In genomic region chr9:73070971-73071659, GRCm38 (mm10) we compare ENCODE assay signal across 12 mouse cellular contexts. TPM values are rescaled to one million over a fixed set of nuclear protein-coding genes. Genes with fewer than 3 reads are reported as not detected.
DNase-seq lines count a peak whose midpoint lies in the region; ATAC-seq lines count a peak whose summit lies in the region.
"Had no signal": no experiment of that assay in that cellular context is flagged by ENCODE, and none has a peak within 500 bp of the region (broad histone marks: within the 10 kb centered on the region; RNA-seq: fewer than 3 reads in every experiment).

No protein-coding gene starts in this region.

- intact Hi-C loops in heart, postnatal 25 days (cut with DNase I), result no loop called here

- peak; percentile 38 for DNase-seq in heart, adult 8-10 months (ENCODE audit: low spot score)
- no peak for DNase-seq in heart, postnatal 25 days (ENCODE audit: low spot score)
- peak; percentile 50 for DNase-seq in lung, postnatal 14 days
- no peak for DNase-seq in adrenal gland, postnatal 36 days
- DNase-seq in neural tube, embryonic 10.5 days (ENCODE audit: extremely low spot score, low spot score), result no peak
- DNase-seq: gastrocnemius, postnatal 25 days had no signal

- H3K36me3 ChIP-seq in forebrain, embryonic 13.5 days (ENCODE audit: poor library complexity, severe bottlenecking), result no peaks in the 10 kb centered on the region

- H3K4me1 ChIP-seq in forebrain, embryonic 13.5 days, result no peaks in the 10 kb centered on the region

- H3K4me3 ChIP-seq in forebrain, embryonic 13.5 days, result no peak overlapping the region
- H3K4me3 ChIP-seq: myocyte had no signal

- H3K27me3 ChIP-seq in forebrain, embryonic 13.5 days, result no peaks in the 10 kb centered on the region

- H3K9ac ChIP-seq in forebrain, embryonic 13.5 days, result no peak overlapping the region

- no peak overlapping the region for H3K4me2 ChIP-seq in forebrain, embryonic 13.5 days

- H3K27ac ChIP-seq in forebrain, embryonic 13.5 days, result no peak overlapping the region

- WGBS in forebrain, embryonic 13.5 days, result 82% methylated on average over 10 of the region's 10 CpGs

- peak; percentile 53 for ATAC-seq in CD4-positive, CD25-positive, alpha-beta regulatory T cell, adult 4 months
- peak; percentile 45 for ATAC-seq in common myeloid progenitor, adult 5-6 weeks (replicated peaks; ENCODE audit: low read depth, poor library complexity, severe bottlenecking)
- ATAC-seq in forebrain, embryonic 13.5 days, result no peak

- H3K9me3 ChIP-seq in forebrain, embryonic 13.5 days (replicated peaks), result no peaks in the 10 kb centered on the region

RNA-seq across cellular contexts. Expression of gene Rab27a, which starts 26.5 kb away (rescaled TPM):
- 1 to 10 TPM; 4.3 to 7.0 (median 5.1) TPM for total RNA-seq in heart, adult 8-10 months (2022)
- total RNA-seq in heart, postnatal 25 days (2021), result 1 to 10 TPM; 4.2 to 4.7 TPM
- polyA plus RNA-seq in CD4-positive, CD25-positive, alpha-beta regulatory T cell, adult 4 months (2017; shearing (Covaris generic)), result 10 to 100 TPM; 34.9 to 86.7 TPM
- 55.6 and 67.6 TPM in 2 replicates for total RNA-seq in common myeloid progenitor, adult 5-6 weeks (2017)
- total RNA-seq in adrenal gland, postnatal 36 days (2021), result 10 to 100 TPM; 23.2 to 35.5 TPM
- 0.96 and 1.2 TPM in 2 replicates for polyA plus RNA-seq in forebrain, embryonic 13.5 days (2015; fragmentation: Nextera tagmentation; extraction: Ambion mirVana)

RNA-seq across cellular contexts. Expression of gene Khdc3, which starts 30.5 kb away (rescaled TPM):
- not detected for total RNA-seq in heart, adult 8-10 months (2022)
- not detected for total RNA-seq in heart, postnatal 25 days (2021)
- polyA plus RNA-seq in CD4-positive, CD25-positive, alpha-beta regulatory T cell, adult 4 months (2017; shearing (Covaris generic)), result under 1 TPM in 1 of 2 experiments, not detected in 1; 0.44 TPM
- total RNA-seq in common myeloid progenitor, adult 5-6 weeks (2017), result not detected in 2 replicates
- total RNA-seq in adrenal gland, postnatal 36 days (2021), result under 1 TPM; 0.30 to 0.43 TPM
- polyA plus RNA-seq in forebrain, embryonic 13.5 days (2015; fragmentation: Nextera tagmentation; extraction: Ambion mirVana), result not detected in 2 replicates
- total RNA-seq: gastrocnemius, postnatal 25 days had no signal
- polyA plus RNA-seq: myocyte had no signal

RNA-seq across cellular contexts. Expression of gene Pigb, which starts 30.9 kb away (rescaled TPM):
- 1 to 10 TPM; 1.9 to 3.3 (median 2.6) TPM for total RNA-seq in heart, adult 8-10 months (2022)
- total RNA-seq in heart, postnatal 25 days (2021), result 1 to 10 TPM; 2.2 to 2.5 TPM
- polyA plus RNA-seq in CD4-positive, CD25-positive, alpha-beta regulatory T cell, adult 4 months (2017; shearing (Covaris generic)), result 10 to 100 TPM; 14.2 to 22.2 TPM
- total RNA-seq in common myeloid progenitor, adult 5-6 weeks (2017), result 15.6 and 17.4 TPM in 2 replicates
- 10 to 100 TPM; 12.2 to 15.5 TPM for total RNA-seq in adrenal gland, postnatal 36 days (2021)
- polyA plus RNA-seq in forebrain, embryonic 13.5 days (2015; fragmentation: Nextera tagmentation; extraction: Ambion mirVana), result 8.4 and 11.3 TPM in 2 replicates

RNA-seq across cellular contexts. Expression of gene Gm20509, which starts 31.2 kb away (rescaled TPM):
- not detected for total RNA-seq in heart, adult 8-10 months (2022)
- total RNA-seq in heart, postnatal 25 days (2021), result not detected
- polyA plus RNA-seq in CD4-positive, CD25-positive, alpha-beta regulatory T cell, adult 4 months (2017; shearing (Covaris generic)), result not detected
- not detected in 2 replicates for total RNA-seq in common myeloid progenitor, adult 5-6 weeks (2017)
- under 1 TPM in 1 of 2 experiments, not detected in 1; 0.40 TPM for total RNA-seq in adrenal gland, postnatal 36 days (2021)
- polyA plus RNA-seq in forebrain, embryonic 13.5 days (2015; fragmentation: Nextera tagmentation; extraction: Ambion mirVana), result not detected in 2 replicates
- total RNA-seq: gastrocnemius, postnatal 25 days; left cerebral cortex, postnatal 14 days had no signal
- polyA plus RNA-seq: cortical plate, adult 2 months; myocyte had no signal

RNA-seq across cellular contexts. Expression of gene Rsl24d1, which starts 42.1 kb away (rescaled TPM):
- total RNA-seq in heart, adult 8-10 months (2022), result 10 to 100 TPM; 47.4 to 55.9 (median 49.5) TPM
- 10 to 100 TPM; 52.2 to 55.6 TPM for total RNA-seq in heart, postnatal 25 days (2021)
- polyA plus RNA-seq in CD4-positive, CD25-positive, alpha-beta regulatory T cell, adult 4 months (2017; shearing (Covaris generic)), result 10 to 100 TPM; 78.8 to 89.1 TPM
- total RNA-seq in common myeloid progenitor, adult 5-6 weeks (2017), result 217 and 257 TPM in 2 replicates
- 10 to 100 TPM; 63.9 to 73.6 TPM for total RNA-seq in adrenal gland, postnatal 36 days (2021)
- polyA plus RNA-seq in forebrain, embryonic 13.5 days (2015; fragmentation: Nextera tagmentation; extraction: Ambion mirVana), result 133 and 137 TPM in 2 replicates

Comparison
In these comparisons a context has a peak if more than half of its experiments do, and no peak if none do; other contexts are left out.
1. DNase-seq: peak in heart, adult 8-10 months (single experiment) and lung, postnatal 14 days (single experiment); none in heart, postnatal 25 days (single experiment), adrenal gland, postnatal 36 days (0 of 2) and neural tube, embryonic 10.5 days (single experiment).